Mouse (Mus musculus) left cerebral cortex, adult 18-20 months (tissue): ENCODE measurements around the gene Sat2. TPM values are rescaled to one million over a fixed set of nuclear protein-coding genes. Genes with fewer than 3 reads are reported as not detected.
A peak's percentile ranks its signal among the peaks of the same experiment; 100 is the strongest.

Source experiments
- DNase-seq, 2 experiments: peaks; one replicate each; pipeline ENCODE4 v3.0.0; 2021 to 2022; ENCODE audit warnings: low spot score in 2 of 2, mixed read lengths in 1 of 2
- total RNA-seq, 2 experiments: library from RNA; stranded (reverse); gene quantifications; 2 replicates each; pipeline ENCODE4 v1.2.3; 2021

Sat2 gene
- total RNA-seq, 2 experiments from 2014 or later = 8.5 to 9.5 TPM

- DNase-seq = no peak
These were observed 8.0 kb downstream of the Sat2 start for GRCm38 (mm10) chr11:69629802-69630201.

GRCm38 (mm10) chr11:69632284-69633089 is 10.7 kb downstream of the Sat2 start, which contains the start of gene Fxr2:
TSS of gene Fxr2 (plus strand) at chr11:69632990.
- peak; percentile 100 for DNase-seq

DNA sequence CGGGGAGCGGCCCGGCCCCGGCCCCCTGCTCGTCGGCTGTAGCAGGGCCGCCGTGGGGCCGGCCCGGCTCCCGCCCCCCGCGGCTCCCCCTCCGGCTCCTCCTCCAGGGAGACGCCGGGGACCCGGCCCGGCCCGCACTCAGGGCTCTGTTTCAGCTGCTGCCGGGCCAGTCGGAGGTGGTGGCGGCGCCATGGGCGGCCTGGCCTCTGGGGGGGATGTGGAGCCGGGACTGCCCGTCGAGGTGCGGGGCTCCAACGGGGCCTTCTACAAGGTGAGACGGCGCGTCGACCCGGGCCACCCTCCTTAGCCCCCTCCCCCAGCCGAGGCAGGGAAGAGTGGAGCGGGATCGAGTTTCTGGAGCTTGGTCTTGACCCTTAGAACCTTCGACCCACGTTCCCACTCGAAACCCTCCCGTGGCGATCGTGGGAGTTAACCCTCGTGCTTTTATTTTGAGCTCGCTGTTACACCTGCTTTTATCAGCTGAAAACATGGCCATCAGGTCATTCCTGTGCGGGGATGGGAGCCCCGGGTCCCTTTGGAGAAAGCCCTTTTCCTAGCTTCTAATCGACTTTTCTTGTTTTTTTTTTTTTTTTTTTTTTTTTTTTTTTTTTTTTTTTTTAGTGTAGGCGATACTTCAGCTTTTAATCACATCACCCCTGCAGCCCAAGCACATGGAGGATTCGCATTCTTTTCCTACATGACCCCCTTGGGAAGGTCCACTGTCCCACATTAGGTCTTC is 11.5 kb downstream of the Sat2 start:
- DNase-seq = no peak

DNA sequence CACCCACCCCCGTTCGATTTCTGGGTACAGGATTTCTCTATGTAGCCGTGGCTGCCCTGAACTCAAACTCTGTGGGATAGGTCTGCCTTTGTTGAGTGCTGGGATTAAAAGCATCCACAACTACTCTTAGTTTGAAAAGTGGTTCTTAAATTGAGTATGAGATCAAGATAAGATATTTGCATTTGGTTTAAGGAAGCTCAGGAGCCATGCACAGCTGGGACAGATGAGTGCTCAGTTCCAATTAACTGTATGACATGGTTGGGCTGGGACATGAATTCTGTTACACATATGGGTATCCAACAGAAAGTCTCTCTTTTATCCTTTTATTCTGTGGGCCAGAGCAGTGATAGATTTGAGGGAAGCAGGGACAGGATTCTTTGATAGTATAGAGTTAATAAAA is 13.6 kb downstream of the Sat2 start:
- DNase-seq = no peak

DNA sequence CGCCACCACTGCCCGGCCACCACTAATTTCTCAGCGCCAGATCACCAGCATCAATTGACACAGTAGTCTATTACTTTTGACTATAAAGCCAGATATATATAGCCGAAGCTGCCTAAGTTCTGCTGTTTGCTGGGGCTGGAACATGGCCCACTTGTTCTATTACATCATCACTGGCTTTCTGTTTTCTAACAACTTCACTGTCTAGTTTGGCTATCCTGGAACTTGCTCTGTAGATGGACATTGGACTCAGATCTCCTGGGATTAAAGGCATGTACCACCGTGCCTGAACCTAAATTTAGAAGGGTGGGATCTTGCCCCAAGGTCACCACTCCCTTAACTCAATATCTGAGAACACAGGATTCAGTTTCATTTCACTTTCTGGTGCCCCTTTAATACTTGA is 24.0 kb downstream of the Sat2 start:
- no peak for DNase-seq

DNA sequence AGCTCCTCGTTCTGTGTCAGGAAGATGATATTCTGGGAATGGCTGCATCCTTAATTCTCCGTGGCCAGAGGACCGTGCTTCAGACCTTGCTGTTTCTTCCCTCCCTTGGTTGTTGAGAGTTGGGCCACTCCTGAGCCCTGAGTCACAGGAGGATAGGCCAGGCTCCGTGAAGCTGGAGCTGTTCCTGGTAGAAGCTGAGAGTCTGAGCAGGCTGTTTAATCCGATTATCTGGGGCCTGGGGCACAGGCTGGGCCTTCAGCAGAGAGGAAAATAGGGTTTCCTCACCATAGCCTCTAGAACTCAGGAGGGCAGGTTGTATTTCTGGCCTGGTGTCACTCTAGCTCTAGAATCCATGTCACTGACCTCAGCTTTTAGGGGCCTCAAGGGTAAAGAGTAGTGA is 31.6 kb downstream of the Sat2 start:
- no peak for DNase-seq

DNA sequence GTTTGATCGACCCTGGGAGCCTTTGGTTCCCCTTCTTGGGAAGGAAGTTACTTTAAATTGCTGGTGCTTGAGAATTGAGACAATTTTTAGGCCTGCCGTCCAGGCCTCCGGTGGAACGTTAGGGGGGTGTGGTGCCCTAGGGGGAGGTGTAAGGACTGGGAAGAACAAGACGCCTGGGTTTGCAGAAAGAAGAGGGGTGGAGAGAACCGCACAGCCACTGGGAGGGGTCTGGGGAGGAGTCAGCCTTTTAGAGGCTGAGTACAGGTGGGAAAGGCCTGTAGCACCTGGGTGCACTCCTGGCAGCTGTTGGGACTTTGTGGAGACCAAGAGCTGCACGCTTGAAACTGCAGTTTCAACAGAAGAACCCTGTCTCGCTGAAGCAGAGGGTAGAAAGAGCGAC is 32.9 kb downstream of the Sat2 start:
- no peak for DNase-seq

- peak; percentile 67 to 76 for DNase-seq
These were observed 33.6 kb downstream of the Sat2 start, which contains the start of gene Sox15 for GRCm38 (mm10) chr11:69655264-69656064. TSS of gene Sox15 (plus strand) at chr11:69655314.

DNA sequence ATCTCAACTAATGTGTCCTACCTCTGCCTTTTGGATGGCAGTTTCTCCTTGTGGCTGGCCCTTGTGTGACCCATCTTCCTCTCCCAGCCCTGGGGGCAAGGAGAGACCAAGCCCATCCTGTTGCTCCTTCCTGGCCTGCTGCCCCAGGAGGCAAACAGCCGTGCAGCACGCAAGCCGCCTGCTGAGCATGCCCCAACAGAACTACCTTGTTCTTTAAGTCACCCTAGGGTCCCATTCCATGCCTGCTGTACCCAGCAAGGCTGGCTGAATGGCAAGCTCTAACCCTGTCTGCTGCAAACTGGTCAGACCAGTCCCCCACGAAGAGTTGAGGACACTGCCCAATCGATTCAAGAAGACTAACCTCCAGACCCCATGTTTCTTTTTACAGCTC is 34.2 kb downstream of the Sat2 start:
- no peak for DNase-seq

DNA sequence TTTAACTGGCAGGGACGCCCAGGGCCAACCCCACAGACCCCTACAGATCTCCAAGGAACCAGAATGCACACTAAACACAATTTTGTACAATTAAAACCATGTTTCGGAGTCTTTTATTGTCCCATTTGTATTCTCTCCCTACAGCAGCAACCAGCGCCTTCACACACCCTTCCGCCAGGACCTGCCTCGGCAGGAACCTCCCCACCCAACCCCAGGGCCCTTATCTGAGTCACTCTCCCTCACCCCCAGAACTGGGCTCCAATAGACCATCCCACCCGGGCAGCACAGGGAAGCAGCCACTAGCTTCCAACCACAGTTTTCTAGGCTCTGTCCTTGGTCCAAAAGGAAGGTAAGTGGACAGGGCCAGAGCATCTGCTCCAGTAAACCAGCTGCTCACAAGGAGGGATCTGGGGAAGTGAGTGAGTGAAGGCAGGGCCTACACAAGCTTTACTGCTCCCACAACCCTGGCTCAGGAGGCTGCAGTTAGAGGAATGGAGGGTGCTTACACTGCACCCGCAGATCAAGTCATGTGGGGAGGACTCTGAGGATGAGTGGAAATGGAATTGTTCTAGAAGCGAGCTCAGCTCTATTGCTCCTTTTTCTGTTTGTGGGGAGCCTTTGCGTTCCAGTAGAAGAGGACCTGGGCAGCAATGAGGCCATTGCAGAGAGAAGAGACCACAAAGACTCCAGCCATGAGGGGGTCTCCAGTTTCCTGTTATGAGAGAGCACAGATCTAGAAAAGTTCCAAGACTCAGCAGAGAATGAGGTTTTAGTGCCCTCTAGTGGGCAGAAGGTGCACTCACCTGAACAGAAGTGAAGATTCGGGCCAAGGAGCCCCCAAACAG is 35.0 kb downstream of the Sat2 start:
- peak in 1 of 2 experiments; percentile 44 for DNase-seq

DNA sequence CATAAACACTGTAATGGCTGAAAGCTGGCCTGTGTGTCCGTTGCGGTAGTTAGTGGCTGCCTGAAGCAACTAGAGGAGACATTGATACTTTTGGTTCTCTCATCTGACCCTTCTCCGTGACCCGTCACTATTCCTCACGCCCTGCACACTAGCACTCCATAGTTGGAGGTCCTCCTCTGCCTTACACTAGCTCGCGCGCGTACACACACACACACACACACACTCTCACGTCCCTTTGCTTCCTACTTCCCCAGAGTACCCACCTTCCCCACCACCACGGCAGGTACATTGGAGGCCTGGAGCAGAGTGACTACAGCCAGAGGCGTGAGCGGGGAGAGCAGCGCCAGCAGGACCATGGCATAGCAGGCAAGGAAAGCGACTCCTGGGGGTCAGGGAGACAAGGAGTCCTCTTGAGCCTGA is 35.6 kb downstream of the Sat2 start:
- DNase-seq = no peak

DNA sequence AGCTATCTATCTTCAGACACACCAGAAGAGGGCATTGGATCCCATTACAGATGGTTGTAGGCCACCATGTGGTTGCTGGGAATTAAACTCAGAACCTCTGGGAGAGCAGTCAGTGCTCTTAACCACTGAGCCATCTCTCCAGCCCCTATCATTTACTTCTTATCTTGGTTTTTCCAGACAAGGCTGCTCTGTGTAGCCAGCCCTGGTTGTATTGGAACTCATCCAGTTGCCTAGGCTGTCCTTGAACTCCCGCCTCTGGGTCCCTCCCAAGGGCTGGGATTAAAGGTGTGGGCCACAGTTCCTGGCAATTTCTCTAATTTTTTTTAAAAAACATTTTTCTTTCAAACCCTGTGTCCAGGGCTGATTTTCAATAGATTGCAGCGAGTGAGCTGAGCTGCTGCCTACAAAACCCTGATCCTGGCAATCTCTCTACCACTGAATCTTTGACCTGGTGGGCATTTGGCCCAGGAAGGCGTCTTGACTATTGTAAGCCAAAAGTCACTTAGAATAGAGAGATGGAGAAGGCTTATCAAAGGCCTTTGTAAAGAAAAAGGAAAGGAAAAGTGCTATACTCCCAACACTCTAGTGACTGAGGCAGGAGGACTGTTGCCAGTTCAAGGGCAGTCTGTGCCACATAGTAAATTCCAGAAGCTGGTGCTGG is 39.5 kb downstream of the Sat2 start:
- DNase-seq = no peak

- DNase-seq = peak; percentile 84 to 93
These were observed 40.6 kb downstream of the Sat2 start, which contains the start of gene Mpdu1 for GRCm38 (mm10) chr11:69662213-69662966. TSS of gene Mpdu1 (minus strand) at chr11:69662642.

GRCm38 (mm10) chr11:69662967-69663671 is 41.3 kb downstream of the Sat2 start:
- DNase-seq = no peak

GRCm38 (mm10) chr11:69663795-69664194 is 42.0 kb downstream of the Sat2 start:
- DNase-seq = no peak

GRCm38 (mm10) chr11:69664841-69665240 is 43.0 kb downstream of the Sat2 start:
- no peak for DNase-seq

DNA sequence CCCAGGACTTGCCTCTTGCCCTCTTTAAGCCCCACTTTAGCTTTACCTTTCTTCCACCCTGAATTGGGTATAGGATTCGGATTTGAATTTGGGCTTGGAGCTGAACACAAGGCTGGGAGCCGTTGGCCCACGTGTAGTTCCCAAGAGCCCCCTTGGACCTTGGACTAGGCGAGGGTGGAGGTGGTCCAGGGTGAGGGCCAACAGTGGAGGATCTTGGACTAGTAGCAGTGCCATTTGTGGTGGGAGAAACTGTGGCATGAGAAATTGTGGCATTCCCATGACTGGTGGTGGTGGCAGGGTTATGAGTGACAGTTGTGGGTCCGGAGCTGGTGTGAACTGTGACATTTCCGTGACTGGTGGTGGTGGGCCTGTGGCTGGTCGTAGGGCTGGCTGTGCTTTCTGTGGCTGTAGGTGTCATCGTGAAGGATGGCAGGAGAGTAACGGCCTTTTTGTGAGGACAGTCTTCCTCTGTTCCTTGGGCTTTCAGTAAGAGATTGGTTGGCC is 43.7 kb downstream of the Sat2 start:
- DNase-seq = no peak

- peak; percentile 53 to 56 for DNase-seq
These were observed 44.3 kb downstream of the Sat2 start, which contains the start of gene Cd68 for GRCm38 (mm10) chr11:69665961-69666664. TSS of gene Cd68 (minus strand) at chr11:69666153.
